In the genomic region with DNA sequence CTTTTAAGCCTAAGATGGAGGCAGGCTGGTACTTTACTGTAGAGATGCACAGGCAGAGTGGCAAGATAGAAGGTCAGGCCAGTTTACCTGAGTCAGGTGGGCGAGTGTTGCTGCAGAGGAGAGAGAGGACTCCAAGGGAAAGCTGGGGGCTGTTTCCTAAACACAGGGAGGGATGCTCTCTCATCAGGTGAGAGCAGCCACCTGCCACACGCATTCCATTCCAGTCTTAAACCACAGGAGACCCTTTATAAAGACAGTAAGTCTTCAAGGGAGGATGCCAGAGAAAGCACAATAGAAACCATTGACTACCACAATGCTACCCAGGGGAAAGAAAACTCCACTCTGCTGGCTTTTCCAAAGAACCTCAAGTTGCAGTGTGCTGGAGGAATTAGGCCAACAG, we compare ENCODE assay signal across 23 mouse cellular contexts. TPM values are rescaled to one million over a fixed set of nuclear protein-coding genes. Genes with fewer than 3 reads are reported as not detected.
DNase-seq lines count a peak whose midpoint lies in the region; ATAC-seq and TF ChIP-seq lines count a peak whose summit lies in the region.
"Had no signal": no experiment of that assay in that cellular context is flagged by ENCODE, and none has a peak within 500 bp of the region (broad histone marks: within the 10 kb centered on the region; RNA-seq: fewer than 3 reads in every experiment).

No protein-coding gene starts in this region.

- no peaks in the 10 kb centered on the region for H3K9me3 ChIP-seq in hindbrain, embryonic 13.5 days
- H3K9me3 ChIP-seq in hindbrain, embryonic 11.5 days (ENCODE audit: control insufficient read depth, low read length) = no peaks in the 10 kb centered on the region
- no peaks in the 10 kb centered on the region for H3K9me3 ChIP-seq in hindbrain, embryonic 15.5 days
- no peaks in the 10 kb centered on the region for H3K9me3 ChIP-seq in hindbrain, embryonic 12.5 days (replicated peaks)
- no peaks in the 10 kb centered on the region for H3K9me3 ChIP-seq in ES-Bruce4 (replicated peaks; ENCODE audit: control insufficient read depth, insufficient read depth, low read length, poor library complexity, severe bottlenecking)
- no peaks in the 10 kb centered on the region for H3K9me3 ChIP-seq in neural tube, embryonic 15.5 days (replicated peaks)
- H3K9me3 ChIP-seq: embryonic facial prominence, embryonic 10.5 days; embryonic facial prominence, embryonic 12.5 days; forebrain, embryonic 13.5 days; forebrain, embryonic 15.5 days had no signal

- no peak for TF ChIP-seq POLR2A in ES-Bruce4 (IDR thresholded peaks at IDR 0.05; ENCODE audit: insufficient read depth, low read length)

- H3K27me3 ChIP-seq in hindbrain, embryonic 13.5 days = no peaks in the 10 kb centered on the region
- no peaks in the 10 kb centered on the region for H3K27me3 ChIP-seq in hindbrain, embryonic 11.5 days (ENCODE audit: control insufficient read depth, insufficient read depth, low read length)
- H3K27me3 ChIP-seq in hindbrain, embryonic 15.5 days = no peaks in the 10 kb centered on the region
- H3K27me3 ChIP-seq in hindbrain, embryonic 12.5 days = no peaks in the 10 kb centered on the region; the same call in 1 of the 2 replicates
- H3K27me3 ChIP-seq in ES-Bruce4 (ENCODE audit: control insufficient read depth, insufficient read depth, low read length, poor library complexity, severe bottlenecking) = no peaks in the 10 kb centered on the region; the same call in 1 of the 2 replicates
- H3K27me3 ChIP-seq in neural tube, embryonic 15.5 days (replicated peaks) = no peaks in the 10 kb centered on the region
- H3K27me3 ChIP-seq: CH12.LX; forebrain, embryonic 15.5 days had no signal

- no peaks in the 10 kb centered on the region for H3K36me3 ChIP-seq in hindbrain, embryonic 13.5 days
- H3K36me3 ChIP-seq in hindbrain, embryonic 11.5 days (ENCODE audit: control insufficient read depth, insufficient read depth, low read length) = no peaks in the 10 kb centered on the region
- no peaks in the 10 kb centered on the region for H3K36me3 ChIP-seq in hindbrain, embryonic 15.5 days
- H3K36me3 ChIP-seq in hindbrain, embryonic 12.5 days = no peaks in the 10 kb centered on the region
- no peaks in the 10 kb centered on the region for H3K36me3 ChIP-seq in ES-Bruce4 (ENCODE audit: control insufficient read depth, insufficient read depth, low read length, poor library complexity, severe bottlenecking)
- H3K36me3 ChIP-seq in neural tube, embryonic 15.5 days = no peaks in the 10 kb centered on the region
- H3K36me3 ChIP-seq: embryonic facial prominence, embryonic 10.5 days; embryonic facial prominence, embryonic 12.5 days; forebrain, embryonic 15.5 days had no signal

- no peak overlapping the region for H3K27ac ChIP-seq in hindbrain, embryonic 13.5 days
- H3K27ac ChIP-seq in hindbrain, embryonic 11.5 days (ENCODE audit: low read depth, low read length) = no peak overlapping the region
- peak overlapping the region; percentile 10; the same call in 1 of the 2 replicates for H3K27ac ChIP-seq in hindbrain, embryonic 15.5 days (replicated peaks)
- no peak overlapping the region for H3K27ac ChIP-seq in hindbrain, embryonic 12.5 days
- H3K27ac ChIP-seq in ES-Bruce4 (ENCODE audit: insufficient read depth, low read length) = no peak overlapping the region
- peak overlapping the region; percentile 25; the same call in 1 of the 2 replicates for H3K27ac ChIP-seq in neural tube, embryonic 15.5 days (replicated peaks)
- H3K27ac ChIP-seq: embryonic facial prominence, embryonic 10.5 days; embryonic facial prominence, embryonic 12.5 days; forebrain, embryonic 13.5 days; forebrain, embryonic 15.5 days had no signal

- DNase-seq in hindbrain, embryonic 11.5 days (ENCODE audit: low spot score) = no peak
- DNase-seq in gastrocnemius, adult 8-10 months (ENCODE audit: low spot score in 2 of 2) = no peak
- DNase-seq: adrenal gland, adult 8-10 months; adrenal gland, postnatal 14 days; adrenal gland, postnatal 36 days; B cell, adult 2 months; cerebellum, adult 11-12 months; cerebellum, adult 2 months; cerebellum, adult 9-10 months; cerebellum, postnatal 10 days; cerebellum, postnatal 25 days had no signal

- H3K4me3 ChIP-seq in hindbrain, embryonic 13.5 days = no peak overlapping the region
- no peak overlapping the region for H3K4me3 ChIP-seq in hindbrain, embryonic 11.5 days (ENCODE audit: low read depth, low read length)
- H3K4me3 ChIP-seq in hindbrain, embryonic 15.5 days = no peak overlapping the region
- no peak overlapping the region for H3K4me3 ChIP-seq in hindbrain, embryonic 12.5 days
- no peak overlapping the region for H3K4me3 ChIP-seq in ES-Bruce4 (ENCODE audit: low read depth, low read length)
- no peak overlapping the region for H3K4me3 ChIP-seq in neural tube, embryonic 15.5 days (replicated peaks)
- H3K4me3 ChIP-seq: embryonic facial prominence, embryonic 10.5 days; embryonic facial prominence, embryonic 12.5 days; forebrain, embryonic 13.5 days; forebrain, embryonic 15.5 days had no signal

- WGBS in hindbrain, embryonic 13.5 days = 42% methylated on average over 2 of the region's 2 CpGs
- WGBS in hindbrain, embryonic 11.5 days = 27% methylated on average over 2 of the region's 2 CpGs
- WGBS in hindbrain, embryonic 15.5 days = 44% methylated on average over 2 of the region's 2 CpGs
- WGBS in hindbrain, embryonic 12.5 days = 31% methylated on average over 2 of the region's 2 CpGs
- WGBS in neural tube, embryonic 15.5 days = 41% methylated on average over 2 of the region's 2 CpGs

- 0 out of 2 replicates have a peak, but pooled peaks have one; percentile 28 for TF ChIP-seq EP300 in ES-Bruce4 (IDR thresholded peaks at IDR 0.05; ENCODE audit: insufficient read depth, low read depth, low read length)

- no peak for TF ChIP-seq CTCF in ES-Bruce4 (IDR thresholded peaks at IDR 0.05; ENCODE audit: low read depth, low read length)

- H3K9ac ChIP-seq in hindbrain, embryonic 13.5 days = no peak overlapping the region
- H3K9ac ChIP-seq in hindbrain, embryonic 11.5 days (ENCODE audit: low read depth, low read length) = no peak overlapping the region
- H3K9ac ChIP-seq in hindbrain, embryonic 15.5 days = no peak overlapping the region
- no peak overlapping the region for H3K9ac ChIP-seq in hindbrain, embryonic 12.5 days
- H3K9ac ChIP-seq in ES-Bruce4 (ENCODE audit: low read depth, poor library complexity, severe bottlenecking) = no peak overlapping the region
- no peak overlapping the region for H3K9ac ChIP-seq in neural tube, embryonic 15.5 days (replicated peaks)
- H3K9ac ChIP-seq: embryonic facial prominence, embryonic 12.5 days; forebrain, embryonic 13.5 days; forebrain, embryonic 15.5 days had no signal

- no peak overlapping the region for H3K4me2 ChIP-seq in hindbrain, embryonic 13.5 days
- no peak overlapping the region for H3K4me2 ChIP-seq in hindbrain, embryonic 11.5 days (replicated peaks; ENCODE audit: low read depth, low read length)
- no peak overlapping the region for H3K4me2 ChIP-seq in hindbrain, embryonic 15.5 days
- no peak overlapping the region for H3K4me2 ChIP-seq in hindbrain, embryonic 12.5 days (replicated peaks)
- no peak overlapping the region for H3K4me2 ChIP-seq in neural tube, embryonic 15.5 days
- H3K4me2 ChIP-seq: embryonic facial prominence, embryonic 12.5 days; forebrain, embryonic 13.5 days; forebrain, embryonic 15.5 days had no signal

- no peaks in the 10 kb centered on the region for H3K4me1 ChIP-seq in hindbrain, embryonic 13.5 days (replicated peaks)
- H3K4me1 ChIP-seq in hindbrain, embryonic 11.5 days (replicated peaks; ENCODE audit: control insufficient read depth, insufficient read depth, low read length) = no peaks in the 10 kb centered on the region
- H3K4me1 ChIP-seq in hindbrain, embryonic 15.5 days (replicated peaks) = peaks cover 7% of the 10 kb centered on the region; the same call in 1 of the 2 replicates
- no peaks in the 10 kb centered on the region for H3K4me1 ChIP-seq in hindbrain, embryonic 12.5 days
- H3K4me1 ChIP-seq in ES-Bruce4 (ENCODE audit: control insufficient read depth, insufficient read depth, low read length) = no peaks in the 10 kb centered on the region
- H3K4me1 ChIP-seq in neural tube, embryonic 15.5 days = peaks cover 12% of the 10 kb centered on the region; the same call in 1 of the 2 replicates
- H3K4me1 ChIP-seq: embryonic facial prominence, embryonic 12.5 days had no signal

- peak; percentile 32; the same call in 1 of the 2 replicates for ATAC-seq in hindbrain, embryonic 13.5 days (ENCODE audit: low FRiP score)
- ATAC-seq in hindbrain, embryonic 11.5 days (ENCODE audit: low FRiP score) = no peak
- no peak for ATAC-seq in hindbrain, embryonic 15.5 days (ENCODE audit: low FRiP score, low read depth)
- no peak for ATAC-seq in hindbrain, embryonic 12.5 days (ENCODE audit: low FRiP score)
- peak; percentile 62; the same call in 1 of the 2 replicates for ATAC-seq in neural tube, embryonic 15.5 days (ENCODE audit: low FRiP score)
- ATAC-seq: activated CD4-positive, CD25-positive, alpha-beta regulatory T cell, adult 4 months; CD4-positive, CD25-positive, alpha-beta regulatory T cell, adult 4 months; forebrain, embryonic 13.5 days; forebrain, embryonic 15.5 days had no signal

RNA-seq across cellular contexts. Expression of gene Ldlrad3, which starts 58.3 kb away (rescaled TPM):
- polyA plus RNA-seq in hindbrain, embryonic 13.5 days (2015; fragmentation: Nextera tagmentation; extraction: Ambion mirVana) = 37.1 and 38.8 TPM in 2 replicates
- polyA plus RNA-seq in hindbrain, embryonic 11.5 days (2014; fragmentation: Nextera tagmentation; extraction: Ambion mirVana) = 48.7 and 50.9 TPM in 2 replicates
- polyA plus RNA-seq in hindbrain, embryonic 15.5 days (2015; fragmentation: Nextera tagmentation; extraction: Ambion mirVana) = 28.8 and 29.6 TPM in 2 replicates
- polyA plus RNA-seq in hindbrain, embryonic 12.5 days (2016; fragmentation: Nextera tagmentation; extraction: Ambion mirVana) = 54.9 and 58.4 TPM in 2 replicates
- polyA plus RNA-seq in ES-Bruce4 (2011; ENCODE audit: insufficient read depth, insufficient read length, low read depth, missing spikeins) = 14.9 and 15.7 TPM in 2 replicates
- 30.7 and 32.6 TPM in 2 replicates for polyA plus RNA-seq in neural tube, embryonic 15.5 days (2015; fragmentation: Nextera tagmentation; extraction: Ambion mirVana)
- total RNA-seq in gastrocnemius, adult 8-10 months (2022) = 1 to 10 TPM; 3.4 to 4.9 (median 3.8) TPM

Comparison
In these comparisons a context has a peak if more than half of its experiments do, and no peak if none do; other contexts are left out.
1. ATAC-seq: peak in hindbrain, embryonic 13.5 days (single experiment) and neural tube, embryonic 15.5 days (single experiment); none in hindbrain, embryonic 11.5 days (single experiment), hindbrain, embryonic 15.5 days (single experiment) and hindbrain, embryonic 12.5 days (single experiment).
2. H3K27ac ChIP-seq: peak in hindbrain, embryonic 15.5 days (single experiment) and neural tube, embryonic 15.5 days (single experiment); none in hindbrain, embryonic 13.5 days (single experiment), hindbrain, embryonic 11.5 days (single experiment), hindbrain, embryonic 12.5 days (single experiment) and ES-Bruce4 (single experiment).